Mouse (Mus musculus): ENCODE data around the gene Olfr1100. TPM values are rescaled to one million over a fixed set of nuclear protein-coding genes. Genes with fewer than 3 reads are reported as not detected.

Gene Olfr1100
- not detected in 2 replicates for polyA plus RNA-seq (2011; ENCODE audit: insufficient read length, low read depth, missing spikeins)

DNA sequence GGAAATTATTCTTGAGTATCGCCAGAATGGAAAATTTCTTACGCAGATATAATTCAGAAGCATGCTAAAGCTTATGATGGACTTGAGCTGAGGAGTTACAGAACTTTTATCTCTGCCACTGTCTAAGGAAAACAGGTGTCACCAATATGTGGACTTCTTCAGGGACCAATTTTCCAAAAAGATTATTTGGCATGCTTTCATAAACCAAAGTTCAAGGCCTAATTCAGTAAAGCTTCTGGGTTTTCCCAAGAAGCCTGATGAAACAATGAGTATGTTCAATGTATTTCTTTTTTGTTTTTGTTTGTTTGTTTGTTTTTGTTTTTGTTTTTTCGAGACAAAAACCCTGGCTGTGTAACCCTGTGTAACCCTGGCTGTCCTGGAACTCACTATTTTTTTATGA lies at the start of gene Olfr1100:
Gene Olfr1100, minus strand, starts transcription at position 101 of the 400 bp plus-strand sequence.
- no peak within 1 kb of the TSS for H3K4me3 ChIP-seq (ENCODE audit: insufficient read depth, low read length)
- no peak within 1 kb of the TSS for H3K27ac ChIP-seq (ENCODE audit: insufficient read depth, low read length)
- TF ChIP-seq POLR2A (IDR thresholded peaks at IDR 0.05; ENCODE audit: low read depth, low read length), result no peak
- no peak for TF ChIP-seq CTCF (IDR thresholded peaks at IDR 0.05; ENCODE audit: borderline replicate concordance, insufficient read depth, low read length)
- H3K4me1 ChIP-seq (ENCODE audit: control insufficient read depth, insufficient read depth, low read length), result no peaks in the 10 kb centered on the region

DNA sequence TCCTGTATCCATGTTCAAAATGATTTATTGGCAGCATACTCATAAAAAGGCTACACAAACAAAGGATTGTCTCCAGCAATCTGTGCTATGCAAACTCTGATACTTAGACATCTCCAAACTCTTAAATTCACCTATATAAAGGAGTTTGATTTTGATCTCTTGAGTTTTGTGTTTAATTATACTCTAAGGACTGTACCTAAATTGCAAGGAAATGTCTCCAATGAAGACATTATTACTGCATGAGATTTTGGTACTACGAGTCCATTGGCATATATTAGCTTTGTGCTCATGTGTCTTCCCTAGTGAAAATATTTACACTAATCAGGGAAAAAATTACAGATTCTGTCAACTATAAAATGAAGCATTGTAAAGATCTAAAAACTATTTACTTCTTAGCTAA lies 47.2 kb upstream of the Olfr1100 start, which contains the start of gene Olfr1104:
Gene Olfr1104, minus strand, starts transcription at position 101 of the 400 bp plus-strand sequence.
- no peak for TF ChIP-seq POLR2A (IDR thresholded peaks at IDR 0.05; ENCODE audit: low read depth, low read length)
- no peak for TF ChIP-seq CTCF (IDR thresholded peaks at IDR 0.05; ENCODE audit: borderline replicate concordance, insufficient read depth, low read length)
- Histone ChIP-seq H3K27ac (ENCODE audit: insufficient read depth, low read length) (no peak within 1 kb of the TSS), H3K4me1 (ENCODE audit: control insufficient read depth, insufficient read depth, low read length) (no peaks in the 10 kb centered on the region), H3K4me3 (ENCODE audit: insufficient read depth, low read length) (no peak within 1 kb of the TSS)

DNA sequence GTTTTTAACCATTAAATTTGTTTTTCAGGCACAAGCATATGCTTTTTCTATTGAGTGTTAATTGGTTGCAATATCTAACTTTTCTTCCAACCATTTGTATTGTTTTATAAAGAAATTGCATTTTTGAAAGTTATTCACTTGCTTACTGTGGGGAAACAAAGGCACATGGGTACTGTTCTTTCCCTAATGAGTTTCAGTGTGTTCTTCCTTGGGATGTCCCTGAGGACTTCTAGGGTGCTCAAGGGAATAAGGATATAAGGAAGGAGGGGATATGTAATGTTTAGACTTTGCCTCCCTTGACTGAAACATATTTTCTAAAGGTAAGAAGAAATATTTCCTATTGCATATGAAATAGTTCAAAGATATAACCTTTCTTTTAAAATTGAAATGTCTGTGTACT lies 18.3 kb upstream of the Olfr1100 start, which contains the start of gene Olfr1102:
Gene Olfr1102, plus strand, starts transcription at position 301 of the 400 bp plus-strand sequence.
- H3K4me3 ChIP-seq (ENCODE audit: insufficient read depth, low read length), result no peak within 1 kb of the TSS
- H3K4me1 ChIP-seq (ENCODE audit: control insufficient read depth, insufficient read depth, low read length), result no peaks in the 10 kb centered on the region
- TF ChIP-seq POLR2A (IDR thresholded peaks at IDR 0.05; ENCODE audit: low read depth, low read length) (no peak), CTCF (IDR thresholded peaks at IDR 0.05; ENCODE audit: borderline replicate concordance, insufficient read depth, low read length) (no peak)
- no peak within 1 kb of the TSS for H3K27ac ChIP-seq (ENCODE audit: insufficient read depth, low read length)

DNA sequence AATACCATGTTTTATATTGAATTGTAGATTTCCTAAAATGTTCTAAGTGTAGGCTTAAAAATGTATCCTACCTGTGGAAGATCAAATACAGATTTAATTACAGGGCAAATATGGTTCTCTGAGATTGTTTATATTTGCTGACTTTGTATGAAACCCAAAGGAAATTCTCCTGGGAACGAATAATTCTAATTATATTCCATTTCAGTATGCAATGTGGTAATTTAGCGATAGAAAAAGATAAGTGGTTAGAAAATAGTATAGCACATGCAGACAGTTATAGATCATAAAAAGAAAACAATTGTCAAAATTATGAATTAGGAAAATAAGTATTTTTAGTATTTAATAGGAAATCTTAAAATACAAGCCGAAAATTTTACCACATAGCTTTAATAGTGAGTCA lies 11.4 kb upstream of the Olfr1100 start, which contains the start of gene Olfr1101:
Gene Olfr1101, minus strand, starts transcription at position 101 of the 400 bp plus-strand sequence.
- Histone ChIP-seq H3K4me3 (ENCODE audit: insufficient read depth, low read length) (no peak within 1 kb of the TSS), H3K4me1 (ENCODE audit: control insufficient read depth, insufficient read depth, low read length) (no peaks in the 10 kb centered on the region), H3K27ac (ENCODE audit: insufficient read depth, low read length) (no peak within 1 kb of the TSS)
- TF ChIP-seq POLR2A (IDR thresholded peaks at IDR 0.05; ENCODE audit: low read depth, low read length) (no peak), CTCF (IDR thresholded peaks at IDR 0.05; ENCODE audit: borderline replicate concordance, insufficient read depth, low read length) (no peak)

DNA sequence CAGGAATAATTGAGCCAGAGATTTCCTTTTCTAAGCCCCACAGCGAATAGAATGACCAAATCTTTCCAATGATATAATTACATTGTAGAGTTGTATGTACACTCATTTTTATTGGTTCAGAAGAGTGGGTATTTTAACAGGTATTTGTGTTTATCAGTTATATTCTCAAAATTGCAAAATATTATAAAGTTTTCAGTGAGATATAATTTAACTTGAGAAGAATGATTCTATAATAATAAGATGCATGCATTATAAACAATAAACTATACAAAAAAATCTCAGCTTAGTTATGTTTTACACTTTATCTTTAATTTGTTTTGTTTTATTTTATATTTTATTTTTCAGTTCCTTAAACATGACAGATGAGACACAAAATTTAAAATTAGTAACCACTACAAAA lies 19.2 kb downstream of the Olfr1100 start, which contains the start of gene Olfr1099:
Gene Olfr1099, minus strand, starts transcription at position 101 of the 400 bp plus-strand sequence.
- TF ChIP-seq POLR2A (IDR thresholded peaks at IDR 0.05; ENCODE audit: low read depth, low read length) (no peak), CTCF (IDR thresholded peaks at IDR 0.05; ENCODE audit: borderline replicate concordance, insufficient read depth, low read length) (no peak)
- Histone ChIP-seq H3K4me1 (ENCODE audit: control insufficient read depth, insufficient read depth, low read length) (no peaks in the 10 kb centered on the region), H3K4me3 (ENCODE audit: insufficient read depth, low read length) (no peak within 1 kb of the TSS), H3K27ac (ENCODE audit: insufficient read depth, low read length) (no peak within 1 kb of the TSS)

DNA sequence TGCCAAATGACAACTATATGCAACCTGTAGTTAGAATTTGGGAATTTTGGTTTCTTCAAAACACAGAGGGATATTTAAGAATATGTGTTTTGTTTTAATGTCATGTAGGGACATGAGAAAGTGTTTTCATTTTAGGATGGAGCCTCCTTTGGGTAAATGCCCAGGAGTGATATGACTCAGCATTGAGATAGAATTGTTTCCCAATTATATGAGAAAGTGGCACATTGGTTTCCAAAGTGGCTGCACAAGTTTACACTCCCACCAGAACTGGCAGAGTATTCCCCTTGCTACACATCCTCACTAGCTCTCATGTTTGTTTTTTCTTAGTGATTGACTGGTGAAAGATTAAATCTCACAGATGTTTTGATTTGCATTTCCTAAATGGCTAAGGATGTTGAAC lies 53.2 kb downstream of the Olfr1100 start:
- TF ChIP-seq POLR2A (IDR thresholded peaks at IDR 0.05; ENCODE audit: low read depth, low read length) (no peak), CTCF (IDR thresholded peaks at IDR 0.05; ENCODE audit: borderline replicate concordance, insufficient read depth, low read length) (no peak)

More for the DNA sequence above, 53.2 kb downstream of the Olfr1100 start:
- Histone ChIP-seq H3K27ac (ENCODE audit: insufficient read depth, low read length) (no peak overlapping the region), H3K4me1 (ENCODE audit: control insufficient read depth, insufficient read depth, low read length) (no peaks in the 10 kb centered on the region), H3K4me3 (ENCODE audit: insufficient read depth, low read length) (no peak overlapping the region)

Other genes starting within 250 kb of the Olfr1100 start
- gene Olfr1089, start 246.3 kb downstream of the Olfr1100 start, polyA plus RNA-seq (2011; ENCODE audit: insufficient read length, low read depth, missing spikeins), result not detected in 2 replicates
- gene Olfr1090, start 221.0 kb downstream of the Olfr1100 start, polyA plus RNA-seq (2011; ENCODE audit: insufficient read length, low read depth, missing spikeins), result not detected in 2 replicates
- gene Olfr1093, start 197.5 kb downstream of the Olfr1100 start, polyA plus RNA-seq (2011; ENCODE audit: insufficient read length, low read depth, missing spikeins), result not detected in 2 replicates
- gene Olfr141, start 169.9 kb downstream of the Olfr1100 start, polyA plus RNA-seq (2011; ENCODE audit: insufficient read length, low read depth, missing spikeins), result not detected in 2 replicates
- not detected in 2 replicates for gene Olfr1094, start 155.3 kb downstream of the Olfr1100 start, polyA plus RNA-seq (2011; ENCODE audit: insufficient read length, low read depth, missing spikeins)
- gene Olfr1095, start 128.3 kb downstream of the Olfr1100 start, polyA plus RNA-seq (2011; ENCODE audit: insufficient read length, low read depth, missing spikeins), result not detected in 2 replicates
- not detected in 2 replicates for gene Gm13723, start 105.2 kb downstream of the Olfr1100 start, polyA plus RNA-seq (2011; ENCODE audit: insufficient read length, low read depth, missing spikeins)
- not detected in 2 replicates for gene Olfr1097, start 87.7 kb downstream of the Olfr1100 start, polyA plus RNA-seq (2011; ENCODE audit: insufficient read length, low read depth, missing spikeins)
- not detected in 2 replicates for gene Olfr1098, start 55.4 kb downstream of the Olfr1100 start, polyA plus RNA-seq (2011; ENCODE audit: insufficient read length, low read depth, missing spikeins)
- not detected in 2 replicates for gene Olfr1099, start 19.3 kb downstream of the Olfr1100 start, polyA plus RNA-seq (2011; ENCODE audit: insufficient read length, low read depth, missing spikeins)
- not detected in 2 replicates for gene Olfr1101, start 11.3 kb upstream of the Olfr1100 start, polyA plus RNA-seq (2011; ENCODE audit: insufficient read length, low read depth, missing spikeins)
- gene Olfr1102, start 18.4 kb upstream of the Olfr1100 start, polyA plus RNA-seq (2011; ENCODE audit: insufficient read length, low read depth, missing spikeins), result not detected in 2 replicates
- gene Olfr1104, start 47.1 kb upstream of the Olfr1100 start, polyA plus RNA-seq (2011; ENCODE audit: insufficient read length, low read depth, missing spikeins), result not detected in 2 replicates
- not detected in 2 replicates for gene Olfr1105, start 56.6 kb upstream of the Olfr1100 start, polyA plus RNA-seq (2011; ENCODE audit: insufficient read length, low read depth, missing spikeins)
- not detected in 2 replicates for gene Olfr1106, start 72.3 kb upstream of the Olfr1100 start, polyA plus RNA-seq (2011; ENCODE audit: insufficient read length, low read depth, missing spikeins)
- not detected in 2 replicates for gene Olfr1107, start 95.9 kb upstream of the Olfr1100 start, polyA plus RNA-seq (2011; ENCODE audit: insufficient read length, low read depth, missing spikeins)
- not detected in 2 replicates for gene Olfr1109, start 116.1 kb upstream of the Olfr1100 start, polyA plus RNA-seq (2011; ENCODE audit: insufficient read length, low read depth, missing spikeins)
- gene Olfr259, start 134.6 kb upstream of the Olfr1100 start, polyA plus RNA-seq (2011; ENCODE audit: insufficient read length, low read depth, missing spikeins), result not detected in 2 replicates
- not detected in 2 replicates for gene Olfr1110, start 160.3 kb upstream of the Olfr1100 start, polyA plus RNA-seq (2011; ENCODE audit: insufficient read length, low read depth, missing spikeins)
- gene Olfr1111, start 172.7 kb upstream of the Olfr1100 start, polyA plus RNA-seq (2011; ENCODE audit: insufficient read length, low read depth, missing spikeins), result not detected in 2 replicates
- gene Olfr1112, start 207.8 kb upstream of the Olfr1100 start, polyA plus RNA-seq (2011; ENCODE audit: insufficient read length, low read depth, missing spikeins), result not detected in 2 replicates
- gene Olfr1113, start 229.0 kb upstream of the Olfr1100 start, polyA plus RNA-seq (2011; ENCODE audit: insufficient read length, low read depth, missing spikeins), result not detected in 2 replicates

All from embryonic fibroblast, embryonic 13.5 days (primary cell).